Mouse (Mus musculus) bone marrow macrophage, adult 2 months (primary cell): ENCODE data around the gene Rd3l.

ENCODE experiments used
- CTCF ChIP-seq: IDR thresholded peaks from 2 replicates; pipeline ENCODE4 v1.5.1; 2012; ENCODE audit warnings: low read depth, mild to moderate bottlenecking, low read length, moderate library complexity
- POLR2A ChIP-seq: IDR thresholded peaks from 2 replicates; pipeline ENCODE4 v1.6.1; 2012; ENCODE audit warnings: mild to moderate bottlenecking, low read depth, low read length, borderline replicate concordance

DNA sequence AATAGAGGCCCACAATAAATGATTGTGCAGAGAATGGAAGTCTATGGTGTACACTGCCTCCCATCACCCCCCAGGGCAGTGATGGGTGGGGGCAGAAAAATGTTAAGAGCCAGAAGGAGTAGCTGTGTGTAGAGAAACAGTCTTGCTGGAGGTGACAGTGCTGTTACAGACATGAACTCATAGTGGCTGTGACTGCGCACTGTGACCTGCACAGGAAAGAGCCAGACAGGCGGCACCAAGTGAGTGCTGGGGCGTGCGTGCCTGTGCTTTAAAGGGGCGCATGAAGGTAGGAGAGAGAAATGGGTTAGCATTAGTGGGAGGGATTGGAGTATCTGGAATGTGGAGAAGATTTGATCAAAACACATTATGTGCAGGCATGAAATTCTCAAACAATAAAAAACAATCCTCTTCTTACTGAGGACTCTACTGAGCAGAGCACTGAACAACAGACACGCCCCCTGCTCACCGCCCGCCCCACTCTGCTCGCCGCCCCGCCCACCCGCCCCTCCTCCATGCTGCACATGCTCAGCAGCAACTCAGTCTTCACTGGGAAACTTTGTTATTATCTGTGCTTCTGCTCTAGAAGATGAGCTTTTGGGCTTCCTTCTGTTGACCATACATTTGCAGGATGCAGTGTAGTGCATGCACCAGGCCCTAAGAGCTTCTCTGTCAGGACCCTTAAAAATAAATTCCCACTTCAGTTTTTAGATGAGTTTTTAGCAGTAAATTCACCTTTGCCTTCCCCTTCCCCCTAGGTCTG, 31.6 kb upstream of the Rd3l start:
- TF ChIP-seq CTCF (no peak), POLR2A (no peak)
